Mouse (Mus musculus): ENCODE measurements around the gene Tmc8. TPM values are rescaled to one million over a fixed set of nuclear protein-coding genes. Genes with fewer than 3 reads are reported as not detected.
"Not testable (repeated sequence)": the region's sequence is repeated elsewhere in the genome, so short reads cannot be mapped to it uniquely, and the experiment has no call there.

Gene Tmc8
- total RNA-seq, 2 experiments from 2014 or later, result 5.0 to 7.3 TPM

DNA sequence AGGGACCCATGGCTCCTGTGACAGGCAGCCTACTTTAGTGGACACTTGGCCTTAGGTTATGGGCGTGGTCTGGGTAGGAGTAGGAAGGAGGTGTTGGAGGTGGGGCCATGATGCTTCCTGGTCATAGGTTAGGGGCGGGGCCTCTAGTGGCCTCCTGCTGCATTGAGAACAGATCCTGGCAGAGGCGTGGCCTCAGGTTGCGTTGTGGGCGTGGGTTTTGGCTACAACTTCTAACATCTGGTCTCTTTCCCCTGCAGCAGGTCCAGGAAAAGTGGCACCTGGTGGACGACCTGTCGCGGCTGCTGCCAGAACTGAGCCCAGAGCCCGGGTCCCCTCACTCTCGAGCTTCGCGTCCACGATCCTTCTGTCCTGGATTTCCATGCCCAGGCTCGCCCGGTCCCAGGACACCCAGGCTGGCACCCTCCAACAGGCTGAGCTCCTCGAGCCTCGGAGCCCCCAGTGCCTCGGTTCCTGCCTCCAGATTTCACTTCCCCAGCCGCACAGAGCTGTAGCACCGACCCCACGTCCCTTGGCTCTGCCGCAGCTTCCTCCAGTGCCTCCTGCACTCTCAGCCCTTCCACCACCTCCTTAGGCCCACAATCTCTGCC, 10.5 kb downstream of the Tmc8 start:
- no peak for DNase-seq
- intact Hi-C loops (cut with DNase I), result no loop called here

DNA sequence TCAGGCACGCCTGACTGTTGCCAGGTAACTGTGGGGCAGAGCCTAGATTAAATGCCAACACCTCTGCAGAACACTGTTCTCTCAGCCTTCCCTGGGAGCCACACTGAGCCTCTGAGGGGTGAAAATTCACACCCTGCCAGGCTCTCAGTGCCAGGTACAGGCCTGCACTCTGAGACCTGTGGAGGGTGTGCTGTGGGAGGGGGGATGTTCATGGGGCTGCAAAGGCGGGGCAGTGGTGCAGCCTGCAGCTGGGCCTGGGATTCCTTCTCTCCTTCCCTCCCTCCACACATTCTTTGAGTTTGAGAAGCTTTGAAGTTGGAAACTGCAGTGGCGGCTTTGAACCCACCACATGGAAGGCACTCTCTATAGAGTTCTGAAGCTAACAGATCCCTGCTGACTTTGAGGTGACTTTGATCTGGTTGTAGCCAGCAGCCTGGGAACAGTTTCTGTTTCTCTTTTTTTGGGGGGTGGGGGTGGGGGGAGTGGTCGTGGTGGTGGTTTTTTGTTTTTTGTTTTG, 12.2 kb downstream of the Tmc8 start:
- intact Hi-C loops (cut with DNase I), result no loop called here
- no peak for DNase-seq

GRCm38 (mm10) chr11:117796954-117797353, 15.1 kb downstream of the Tmc8 start:
- intact Hi-C loops (cut with DNase I), result no loop called here
- DNase-seq, result no peak

DNA sequence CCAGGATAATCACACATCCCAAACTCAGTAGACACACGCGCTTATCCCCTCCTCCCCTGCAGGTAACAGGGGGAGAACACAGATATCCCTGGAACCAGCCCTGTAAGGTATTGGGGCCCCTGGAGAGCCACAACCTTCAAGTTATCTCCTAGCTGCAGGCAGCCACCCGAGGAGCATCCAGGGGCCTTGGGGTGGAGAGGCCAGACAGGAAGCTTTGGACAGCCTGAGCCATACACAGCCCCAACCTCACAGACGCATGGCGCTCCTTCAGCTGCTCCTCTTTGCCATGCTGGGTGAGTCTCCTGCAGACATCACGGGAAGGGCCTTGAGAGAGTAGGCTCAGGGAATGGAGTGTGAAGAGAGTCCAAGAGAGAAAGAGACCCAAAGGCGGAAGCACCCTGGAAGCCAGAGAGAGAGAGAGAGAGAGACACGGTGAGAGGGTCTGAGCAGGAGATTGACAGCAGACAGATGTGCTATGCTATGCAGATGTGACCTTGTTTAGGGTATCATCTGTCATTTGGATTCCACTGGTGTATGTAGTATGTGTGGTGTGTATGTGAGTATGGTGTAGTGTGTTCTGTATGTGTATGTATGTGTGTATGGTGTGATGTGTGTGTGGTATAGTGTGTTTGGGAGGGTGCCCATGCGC, 15.8 kb downstream of the Tmc8 start, which contains the start of gene 6030468B19Rik:
Gene 6030468B19Rik (plus strand): TSS at position 150 of the 649 bp plus-strand sequence.
- no peak for DNase-seq
- intact Hi-C loops (cut with DNase I), result no loop called here

DNA sequence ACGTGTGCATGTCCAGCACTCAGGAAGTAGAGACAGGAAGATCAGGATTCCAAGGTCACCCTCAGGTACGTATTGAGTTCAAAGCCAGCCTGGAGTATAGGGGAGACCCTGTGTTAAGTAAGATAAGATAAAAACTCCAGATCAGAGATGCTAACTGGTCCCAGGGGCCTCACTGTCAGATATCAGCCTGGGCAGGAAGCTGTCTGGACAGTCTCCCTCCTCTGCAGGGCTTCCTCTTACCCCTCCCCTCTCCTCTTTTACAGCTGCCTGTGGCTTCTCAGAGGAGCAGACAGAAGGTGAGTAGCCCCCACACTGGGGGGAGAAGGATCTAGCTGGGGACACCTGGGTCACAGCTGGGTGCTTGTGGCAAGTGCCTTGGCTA, 16.3 kb downstream of the Tmc8 start:
- DNase-seq, result no peak
- intact Hi-C loops (cut with DNase I), result no loop called here

- intact Hi-C loops (cut with DNase I), result no loop called here
- no peak for DNase-seq
Measured at GRCm38 (mm10) chr11:117799174-117799573, 17.3 kb downstream of the Tmc8 start.

DNA sequence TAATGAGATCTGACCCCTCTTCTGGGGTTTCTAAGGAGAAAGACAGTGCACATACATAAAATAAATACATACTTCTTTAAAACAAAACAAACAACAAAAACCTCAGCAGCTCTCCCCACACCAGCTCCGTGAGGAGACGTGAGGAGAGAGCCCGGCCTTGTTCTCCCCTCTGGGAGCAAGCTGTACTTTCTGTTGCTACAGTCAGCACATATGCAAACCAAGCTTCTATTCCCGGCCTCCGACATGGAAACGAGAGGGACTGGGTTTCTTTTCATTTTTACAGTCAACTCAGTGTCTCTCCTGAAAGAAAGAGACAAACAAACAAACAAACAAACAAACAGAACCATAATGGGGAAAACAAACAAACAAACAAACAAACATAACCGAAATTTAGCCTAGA, 18.2 kb downstream of the Tmc8 start:
- no peak for DNase-seq
- intact Hi-C loops (cut with DNase I), result no loop called here

DNA sequence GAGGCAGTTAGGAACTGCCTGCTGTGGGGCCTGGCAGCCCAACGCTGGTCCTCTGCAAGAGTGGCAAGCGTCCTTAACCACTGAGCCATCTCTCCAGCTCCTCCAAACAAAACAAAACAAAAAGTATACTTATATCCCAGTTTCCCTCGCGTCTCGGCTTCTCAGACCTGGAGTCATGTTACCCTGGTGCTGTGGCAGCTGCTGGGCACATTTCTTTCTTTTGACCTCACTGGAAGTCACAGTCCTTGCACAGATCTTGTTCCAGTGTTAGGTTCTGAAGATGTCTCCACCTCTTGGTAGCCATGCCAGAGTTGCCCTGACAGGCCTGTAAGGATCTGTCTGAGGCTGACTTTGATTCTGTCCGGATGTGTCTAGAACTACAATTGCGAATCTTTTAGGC, 19.8 kb downstream of the Tmc8 start:
- no peak for DNase-seq

DNA sequence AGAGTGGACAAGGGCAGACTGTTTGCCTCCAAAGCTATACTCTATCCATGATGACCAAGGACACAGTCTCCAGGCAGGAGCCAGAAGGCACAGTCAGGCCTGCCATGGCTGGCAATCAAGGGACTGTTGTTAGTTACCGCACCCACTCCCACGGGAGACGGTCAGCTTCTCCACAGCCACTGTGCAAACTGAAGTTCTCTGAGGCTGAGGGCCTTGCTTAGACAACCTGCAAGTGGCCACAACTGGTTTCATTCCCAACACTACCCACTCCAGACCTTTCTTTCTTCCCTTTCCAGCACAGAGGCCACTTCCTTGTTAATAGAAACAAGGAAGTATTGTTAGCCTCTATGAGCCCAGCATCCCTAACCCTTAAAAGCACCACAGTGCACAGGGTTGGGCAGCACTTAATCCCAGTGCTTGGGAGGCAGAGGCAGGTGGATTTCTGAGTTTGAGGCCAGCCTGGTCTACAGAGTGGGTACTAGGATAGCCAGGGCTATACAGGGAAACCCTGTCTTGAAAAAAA, 21.4 kb downstream of the Tmc8 start:
- DNase-seq, result no peak
- intact Hi-C loops (cut with DNase I), result no loop called here

More for the DNA sequence above, 19.8 kb downstream of the Tmc8 start:
- intact Hi-C loops (cut with DNase I), result no loop called here

- no peak for DNase-seq
- intact Hi-C loops (cut with DNase I), result no loop called here
Measured at GRCm38 (mm10) chr11:117806781-117807180, 24.9 kb downstream of the Tmc8 start.

DNA sequence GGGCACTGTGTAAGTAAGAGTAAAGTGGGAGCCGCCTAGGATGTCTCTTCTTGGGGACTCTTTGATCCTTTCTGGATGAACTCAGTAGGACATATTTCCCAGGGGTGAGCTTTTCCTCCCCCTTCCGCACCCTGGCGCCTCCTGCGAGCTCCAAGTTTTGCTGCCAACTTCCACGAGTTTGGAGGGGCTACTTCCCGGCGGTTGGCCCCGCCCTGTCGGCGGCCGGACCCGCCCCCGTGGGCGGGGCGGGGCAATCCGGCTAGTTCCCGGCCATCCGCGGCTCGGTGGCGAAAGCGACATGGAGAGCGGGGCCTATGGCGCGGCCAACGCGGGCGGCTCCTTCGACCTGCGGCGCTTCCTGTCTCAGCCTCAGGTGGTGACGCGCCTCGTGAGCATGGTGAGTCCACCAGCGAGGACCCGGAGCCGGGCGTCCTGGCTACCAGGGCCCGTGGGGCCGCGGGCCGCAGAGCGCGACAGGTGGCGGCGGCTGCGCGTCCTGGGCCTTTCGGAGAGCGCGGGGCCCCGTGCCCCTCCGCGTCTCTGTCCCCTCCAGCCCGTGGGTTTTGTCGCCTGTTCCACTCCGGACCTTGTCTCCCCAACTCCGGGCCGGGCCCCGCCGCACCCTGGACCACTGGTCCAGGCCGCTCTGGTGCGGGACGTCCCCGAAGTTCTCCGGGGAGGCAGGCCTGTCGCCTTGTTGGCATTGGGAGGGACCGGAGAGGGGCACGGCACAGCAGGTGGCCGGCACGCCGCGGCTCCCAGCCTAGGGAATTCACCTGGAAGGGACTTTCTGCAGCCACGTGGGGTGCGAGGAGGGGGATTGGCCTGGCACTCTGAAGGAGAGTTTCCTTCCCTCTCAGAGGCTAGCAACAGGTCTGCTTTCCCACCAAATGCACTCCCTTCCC, 27.8 kb downstream of the Tmc8 start, which contains the start of the genes Gm20708 and Syngr2:
Gene Gm20708 (plus strand): TSS at position 262 of the 905 bp plus-strand sequence.
Gene Syngr2 (plus strand): TSS at position 262 of the 905 bp plus-strand sequence.
- peak; percentile 81 to 86 for DNase-seq
- intact Hi-C loops (cut with DNase I), result loop anchor here (5.0 kb wide), 1 partner anchor 152 kb away; no protein-coding TSS in a partner anchor

DNA sequence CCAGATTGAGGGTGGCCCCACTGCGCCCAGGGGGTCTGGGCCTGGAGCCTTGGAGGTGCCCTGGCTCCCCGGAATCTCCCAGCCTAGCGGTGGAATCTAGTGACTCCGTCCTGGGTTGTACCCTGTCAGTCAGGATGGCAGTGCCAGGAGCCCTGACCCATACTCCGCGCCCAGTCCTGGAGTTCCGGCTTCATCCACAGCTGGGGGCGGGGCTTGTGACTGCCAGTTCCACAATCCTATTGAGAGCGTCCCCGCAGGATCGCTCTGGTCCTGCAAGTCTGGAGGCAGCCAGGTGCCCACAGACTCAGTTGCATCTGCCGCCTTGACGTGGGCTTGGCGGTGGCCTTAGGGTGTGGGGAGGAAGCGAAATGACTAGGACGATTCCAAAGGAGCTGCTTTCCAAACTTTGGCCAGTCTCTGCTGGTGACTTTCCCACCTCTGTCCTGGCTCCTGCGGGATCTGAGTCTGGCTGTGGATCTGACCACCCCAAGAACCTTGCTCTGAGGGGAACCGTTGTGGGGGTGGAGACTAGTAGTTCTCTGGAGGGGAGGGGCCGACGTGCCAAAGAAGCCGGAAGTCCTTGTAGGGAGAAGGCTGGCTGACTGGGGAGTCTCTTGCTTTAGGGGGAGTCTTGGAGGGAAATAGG, 28.6 kb downstream of the Tmc8 start:
- peak; percentile 85 to 91 for DNase-seq
- intact Hi-C loops (cut with DNase I), result loop anchor here (5.0 kb wide), 1 partner anchor 153 kb away; no protein-coding TSS in a partner anchor

DNA sequence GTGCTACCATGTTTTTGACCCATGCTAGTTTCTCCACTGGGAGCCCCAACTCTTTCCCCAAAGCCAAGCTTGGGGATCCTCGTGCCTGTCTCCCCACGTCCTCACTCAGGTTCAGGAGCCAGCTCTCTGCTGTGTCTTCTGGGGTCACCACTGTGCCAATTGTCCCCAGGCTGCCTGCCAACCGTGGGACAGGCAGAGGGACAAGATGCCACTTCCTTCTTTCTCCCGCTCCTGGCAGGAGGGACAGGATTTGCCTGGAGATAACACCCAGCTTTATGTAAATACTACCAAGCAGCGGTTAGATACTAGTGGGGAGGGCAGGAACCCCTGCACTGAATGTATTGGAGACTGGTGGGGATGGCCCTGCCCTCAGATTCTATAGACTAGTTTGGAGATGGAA, 32.0 kb downstream of the Tmc8 start:
- no peak for DNase-seq

GRCm38 (mm10) chr11:117814704-117815366, 33.0 kb downstream of the Tmc8 start:
- intact Hi-C loops (cut with DNase I), result loop anchor here (5.0 kb wide), 1 partner anchor 158 kb away; no protein-coding TSS in a partner anchor
- no peak for DNase-seq

More for the DNA sequence above, 32.0 kb downstream of the Tmc8 start:
- intact Hi-C loops (cut with DNase I), result loop anchor here (5.0 kb wide), 1 partner anchor 157 kb away; no protein-coding TSS in a partner anchor

DNA sequence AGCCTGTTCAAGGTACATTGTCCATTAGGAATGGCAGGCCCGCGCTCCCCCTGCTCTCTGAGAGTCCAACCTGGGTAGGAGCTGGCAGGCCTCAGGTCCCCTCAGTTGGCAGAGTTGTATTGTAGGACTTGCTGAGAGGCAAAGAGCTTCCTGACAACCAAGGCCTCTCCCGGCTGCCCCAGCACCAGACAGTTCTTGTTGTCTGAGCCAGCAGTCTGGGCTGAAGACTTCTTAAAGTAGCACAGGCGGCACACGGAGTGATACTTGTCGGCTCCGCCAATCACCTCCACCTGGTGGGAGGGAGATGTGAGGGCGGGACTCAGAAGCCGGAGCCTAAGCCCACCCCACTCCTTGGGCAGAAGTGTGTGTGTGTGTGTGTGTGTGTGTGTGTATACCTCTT, 34.0 kb downstream of the Tmc8 start:
- DNase-seq; intact Hi-C loops (cut with DNase I): not testable (repeated sequence)

DNA sequence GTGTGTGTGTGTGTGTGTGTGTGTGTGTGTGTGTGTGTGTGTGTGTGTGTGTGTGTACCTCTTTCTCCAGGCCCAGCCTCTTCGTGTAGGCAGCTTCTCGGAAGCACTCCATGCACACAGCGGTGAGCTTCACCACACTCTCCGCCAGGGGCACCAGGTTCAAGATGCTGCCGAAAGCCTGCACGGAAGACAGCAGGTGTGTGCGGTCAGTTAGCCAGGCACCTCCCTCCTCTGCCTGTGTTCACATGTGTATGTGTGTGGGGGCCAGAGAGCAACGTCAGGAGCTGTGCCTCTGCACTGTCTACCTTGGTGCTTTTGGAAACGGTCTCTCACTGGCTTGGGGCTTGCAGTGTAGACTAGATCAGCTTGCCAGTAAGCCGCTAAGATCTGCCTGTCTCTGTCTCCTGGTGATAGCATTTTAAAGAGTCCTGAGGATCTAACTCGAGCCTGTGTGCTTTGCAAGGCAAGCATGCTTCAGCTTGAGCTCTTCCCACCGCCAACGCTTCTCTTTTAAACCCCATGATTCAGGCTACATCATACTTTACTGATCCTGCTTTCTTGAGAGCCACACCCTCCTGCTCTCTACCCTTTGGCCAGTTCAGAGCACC, 34.6 kb downstream of the Tmc8 start:
- intact Hi-C loops (cut with DNase I), result no loop called here
- no peak for DNase-seq

DNA sequence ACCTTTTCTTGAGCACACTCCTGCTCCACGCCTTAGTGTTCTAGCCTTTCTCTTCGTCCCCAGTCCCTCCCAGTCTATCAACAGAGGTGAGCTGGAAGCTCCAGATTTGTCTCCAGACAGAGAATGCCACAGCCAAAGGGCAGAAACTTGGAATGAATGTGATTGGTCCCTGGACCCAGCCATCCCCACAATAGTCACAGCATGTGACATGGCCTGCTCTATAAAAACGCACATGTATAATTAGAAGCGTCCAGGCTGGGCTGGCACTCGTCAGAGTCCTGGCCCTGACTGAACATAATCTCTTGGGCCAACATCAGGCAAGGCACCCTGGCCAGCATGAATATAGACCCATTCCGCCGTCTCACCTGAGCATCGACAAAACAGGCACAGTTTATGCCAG, 37.2 kb downstream of the Tmc8 start:
- intact Hi-C loops (cut with DNase I), result no loop called here
- peak; percentile 50 to 65 for DNase-seq

GRCm38 (mm10) chr11:117820173-117820572, 38.3 kb downstream of the Tmc8 start:
- no peak for DNase-seq
- intact Hi-C loops (cut with DNase I), result no loop called here

- no peak for DNase-seq
- intact Hi-C loops (cut with DNase I), result no loop called here
Measured at GRCm38 (mm10) chr11:117821868-117822267, 40.0 kb downstream of the Tmc8 start.

Data from heart, postnatal 14 days (tissue).